Mouse (Mus musculus) ES-E14 (cell line): ENCODE measurements at regions not wholly inside any gene's neighbourhood (a gene's known extent, or its start where the extent isn't known, plus 50 kb on each side); places are given as distances from the start of the nearest gene placed in this dataset.

Experiments used
- CHD2 ChIP-seq: IDR thresholded peaks from 2 replicates; pipeline ENCODE4 v1.6.1; 2014; ENCODE audit warnings: mild to moderate bottlenecking, low read depth, low read length, inconsistent platforms
- HCFC1 ChIP-seq: IDR thresholded peaks from 2 replicates; pipeline ENCODE4 v1.6.1; 2012; ENCODE audit warnings: low read length, inconsistent platforms, borderline replicate concordance; ENCODE audit not compliant: insufficient read depth
- MAFK ChIP-seq: IDR thresholded peaks from 2 replicates; pipeline ENCODE4 v1.6.1; 2014; ENCODE audit warnings: mild to moderate bottlenecking, low read depth, low read length, inconsistent platforms; ENCODE audit not compliant: insufficient read depth
- ZC3H11A ChIP-seq: IDR thresholded peaks from 2 replicates; pipeline ENCODE4 v1.6.1; 2012; ENCODE audit warnings: low read depth, mild to moderate bottlenecking, inconsistent platforms, low read length, borderline replicate concordance
- ZNF384 ChIP-seq: IDR thresholded peaks from 2 replicates; pipeline ENCODE4 v1.6.1; 2012; ENCODE audit warnings: low read depth, low read length, inconsistent platforms

- TF ChIP-seq HCFC1: no peak
- TF ChIP-seq ZC3H11A: no peak
- TF ChIP-seq MAFK: no peak
- no peak for TF ChIP-seq CHD2
- no peak for TF ChIP-seq ZNF384
These were observed 122.4 kb downstream of the Slc35b3 start for GRCm38 (mm10) chr13:38838231-38838630.
